Mouse (Mus musculus): ENCODE measurements around the gene Npw.

DNA sequence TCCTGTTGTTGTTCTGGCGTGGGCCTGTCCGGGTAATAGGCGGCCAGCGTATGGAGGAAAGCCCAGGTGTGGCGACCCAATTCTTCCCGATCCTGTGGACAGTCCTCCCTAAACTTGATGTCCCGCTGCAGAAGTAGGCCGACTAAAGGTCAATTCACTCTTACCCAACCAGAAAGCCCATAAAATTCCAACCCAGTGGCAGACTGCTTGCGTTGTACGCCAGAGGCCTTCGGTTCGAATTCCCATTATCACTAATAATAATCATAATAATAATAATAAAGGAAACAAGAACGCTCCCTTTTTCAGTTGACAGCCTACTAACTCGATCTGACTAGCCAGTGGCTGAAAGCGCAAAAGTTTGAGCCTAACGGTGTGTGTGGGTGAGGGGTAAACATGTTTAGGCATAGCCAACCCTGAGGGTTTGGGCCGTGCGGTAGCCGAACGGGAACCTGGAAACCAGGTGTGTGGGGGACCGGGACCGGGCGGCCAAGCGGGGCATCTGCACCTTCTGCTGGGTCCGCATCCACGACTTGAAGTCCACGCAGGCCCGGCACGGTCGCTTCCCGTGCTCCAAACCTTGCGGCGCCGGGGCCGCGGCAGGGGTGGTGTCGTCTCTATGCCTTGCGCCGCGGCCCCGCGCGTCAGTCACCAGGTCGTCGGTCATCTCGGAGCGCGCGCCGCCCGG lies 37.2 kb upstream of the Npw start:
- TF ChIP-seq CTCF (IDR thresholded peaks at IDR 0.05; ENCODE audit: insufficient read depth, low read depth, low read length) (no peak), POLR2A (IDR thresholded peaks at IDR 0.05; ENCODE audit: insufficient read depth, low read depth, low read length) (no peak)
